Comparison of ENCODE assay signal across 8 mouse cellular contexts in the genomic region with DNA sequence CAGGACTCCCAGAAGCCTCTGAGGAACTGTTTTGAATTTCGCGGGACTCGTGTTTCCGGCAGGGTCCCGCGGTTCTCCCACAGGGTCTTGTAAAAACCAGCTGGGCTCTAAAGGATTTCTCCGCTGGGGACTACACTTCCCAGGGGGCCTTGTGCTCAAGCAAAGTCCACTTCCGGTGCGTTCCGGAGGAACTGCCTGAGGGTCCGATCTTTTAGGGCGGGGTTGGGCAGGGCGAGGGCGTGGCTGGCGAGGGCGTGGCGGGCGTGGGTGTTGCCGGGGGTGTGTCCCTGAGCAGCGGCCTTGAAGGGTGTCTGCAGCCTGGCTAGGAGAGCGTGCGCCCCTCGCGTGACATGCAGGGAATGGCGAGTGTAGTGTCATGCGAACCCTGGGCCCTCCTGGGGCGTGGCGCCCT. TPM values are rescaled to one million over a fixed set of nuclear protein-coding genes. Genes with fewer than 3 reads are reported as not detected.
DNase-seq lines count a peak whose midpoint lies in the region; ATAC-seq and TF ChIP-seq lines count a peak whose summit lies in the region.

TSS of gene Zfp28 (plus strand) at position 252 of the 412 bp plus-strand sequence.

- 0 out of 2 replicates have a peak within 1 kb of the TSS, but pooled peaks have one; percentile 2 for H3K27ac ChIP-seq in bone marrow macrophage, adult 2 months (ENCODE audit: insufficient read depth, low read depth, low read length)
- no peak within 1 kb of the TSS for H3K27ac ChIP-seq in embryonic fibroblast, embryonic 13.5 days (ENCODE audit: insufficient read depth, low read length)
- peak within 1 kb of the TSS; percentile 86 for H3K27ac ChIP-seq in heart, embryonic 10.5 days
- H3K27ac ChIP-seq in kidney, embryonic 15.5 days = 0 out of 2 replicates have a peak within 1 kb of the TSS, but pooled peaks have one; percentile 3

- H3K9ac ChIP-seq in kidney, embryonic 15.5 days = peak within 1 kb of the TSS; percentile 57

- H3K4me3 ChIP-seq in bone marrow macrophage, adult 2 months (ENCODE audit: insufficient read depth, low read length) = peak within 1 kb of the TSS; percentile 70
- H3K4me3 ChIP-seq in embryonic fibroblast, embryonic 13.5 days (ENCODE audit: insufficient read depth, low read length) = peak within 1 kb of the TSS; percentile 74
- peak within 1 kb of the TSS; percentile 70 for H3K4me3 ChIP-seq in heart, embryonic 10.5 days
- peak within 1 kb of the TSS; percentile 59 for H3K4me3 ChIP-seq in kidney, embryonic 15.5 days (replicated peaks)

- DNase-seq in A20 (ENCODE audit: low read depth, low spot score) (peak; percentile 96), liver (peak; percentile 93)
- DNase-seq in heart, embryonic 10.5 days (ENCODE audit: low spot score) = peak; percentile 99
- peak; percentile 91 to 94 for DNase-seq in spleen, postnatal 4 days (ENCODE audit: low spot score in 2 of 2)

- no peak for TF ChIP-seq POLR2A in bone marrow macrophage, adult 2 months (IDR thresholded peaks at IDR 0.05; ENCODE audit: borderline replicate concordance, low read depth, low read length)
- peak; percentile 86 for TF ChIP-seq POLR2A in embryonic fibroblast, embryonic 13.5 days (IDR thresholded peaks at IDR 0.05; ENCODE audit: low read depth, low read length)

- no peaks in the 10 kb centered on the region for H3K9me3 ChIP-seq in heart, embryonic 10.5 days
- no peaks in the 10 kb centered on the region for H3K9me3 ChIP-seq in kidney, embryonic 15.5 days (replicated peaks)

- H3K4me2 ChIP-seq in kidney, embryonic 15.5 days = peak within 1 kb of the TSS; percentile 75

- ATAC-seq in kidney, embryonic 15.5 days (replicated peaks; ENCODE audit: low FRiP score) = peak; percentile 98
- ATAC-seq in monocyte, adult 5-6 weeks (replicated peaks; ENCODE audit: insufficient number of reproducible peaks, low FRiP score, low TSS enrichment, poor library complexity, severe bottlenecking) = peak; percentile 93

- peaks cover 13% of the 10 kb centered on the region for H3K36me3 ChIP-seq in heart, embryonic 10.5 days
- peaks cover 3% of the 10 kb centered on the region; the same call in 1 of the 2 replicates for H3K36me3 ChIP-seq in kidney, embryonic 15.5 days

- H3K4me1 ChIP-seq in bone marrow macrophage, adult 2 months (ENCODE audit: control insufficient read depth, insufficient read depth, low read length) = peaks cover 14% of the 10 kb centered on the region
- no peaks in the 10 kb centered on the region for H3K4me1 ChIP-seq in embryonic fibroblast, embryonic 13.5 days (ENCODE audit: control insufficient read depth, insufficient read depth, low read length)
- H3K4me1 ChIP-seq in heart, embryonic 10.5 days = peaks cover 6% of the 10 kb centered on the region; the same call in 1 of the 2 replicates
- H3K4me1 ChIP-seq in kidney, embryonic 15.5 days = peaks cover 17% of the 10 kb centered on the region

- WGBS in heart, embryonic 10.5 days = 1% methylated on average over 28 of the region's 28 CpGs
- under 1% methylated on average over 28 of the region's 28 CpGs for WGBS in kidney, embryonic 15.5 days

- TF ChIP-seq CTCF in bone marrow macrophage, adult 2 months (IDR thresholded peaks at IDR 0.05; ENCODE audit: low read depth, low read length) = no peak
- peak; percentile 45; the same call in 1 of the 2 replicates for TF ChIP-seq CTCF in embryonic fibroblast, embryonic 13.5 days (IDR thresholded peaks at IDR 0.05; ENCODE audit: borderline replicate concordance, insufficient read depth, low read length)

- no peaks in the 10 kb centered on the region for H3K27me3 ChIP-seq in heart, embryonic 10.5 days (ENCODE audit: insufficient read depth, poor library complexity, severe bottlenecking)
- H3K27me3 ChIP-seq in kidney, embryonic 15.5 days = no peaks in the 10 kb centered on the region

RNA-seq across cellular contexts. Expression of gene Zfp28, which starts in this region (rescaled TPM):
- polyA plus RNA-seq in bone marrow macrophage, adult 2 months (2012; ENCODE audit: insufficient read depth, insufficient read length, missing spikeins) = 8.7 and 9.5 TPM in 2 replicates
- polyA plus RNA-seq in embryonic fibroblast, embryonic 13.5 days (2011; ENCODE audit: insufficient read length, low read depth, missing spikeins) = 9.3 and 10.5 TPM in 2 replicates
- 8.6 and 9.5 TPM in 2 replicates for polyA plus RNA-seq in heart, embryonic 10.5 days (2016; fragmentation: Nextera tagmentation; extraction: Ambion mirVana)
- polyA plus RNA-seq in kidney, embryonic 15.5 days (2015; fragmentation: Nextera tagmentation; extraction: Ambion mirVana) = 7.8 and 8.3 TPM in 2 replicates
- total RNA-seq in monocyte, adult 5-6 weeks (2017) = 1.6 to 3.7 TPM (median 2.9 TPM) in 3 replicates
